23 mouse cellular contexts compared by ENCODE assay signal in genomic region chr17:91274378-91274777, GRCm38 (mm10).
"Had no signal": no experiment of that assay in that cellular context is flagged by ENCODE, and none has a peak within 500 bp of the region (broad histone marks: within the 10 kb centered on the region; RNA-seq: fewer than 3 reads in every experiment).

No protein-coding gene starts in this region.

- H3K27me3 ChIP-seq: heart, embryonic 13.5 days; heart, embryonic 15.5 days; hindbrain, embryonic 12.5 days; intestine, embryonic 15.5 days; limb, embryonic 12.5 days; liver, embryonic 13.5 days; liver, embryonic 15.5 days had no signal

- DNase-seq: gastrocnemius, postnatal 14 days; gastrocnemius, postnatal 36 days; heart, adult 11 months; heart, adult 2 months; heart, postnatal 4 days; kidney, adult 18-20 months; kidney, adult 8-10 months; kidney, postnatal 10 days; kidney, postnatal 25 days; kidney, postnatal 4 days; liver; liver, embryonic 13.5 days had no signal

- H3K4me3 ChIP-seq: heart, adult 2 months; heart, embryonic 13.5 days; heart, embryonic 15.5 days; hindbrain, embryonic 10.5 days; hindbrain, embryonic 12.5 days; intestine, embryonic 15.5 days; layer of hippocampus, adult 2 months; left cerebral cortex, adult 2 months; limb, embryonic 10.5 days; limb, embryonic 12.5 days; liver, embryonic 13.5 days; liver, embryonic 15.5 days had no signal

- H3K27ac ChIP-seq: heart, adult 2 months; heart, embryonic 13.5 days; heart, embryonic 15.5 days; hindbrain, embryonic 10.5 days; hindbrain, embryonic 12.5 days; hindbrain, embryonic 14.5 days; intestine, embryonic 15.5 days; layer of hippocampus, adult 2 months; left cerebral cortex, adult 2 months; limb, embryonic 10.5 days; limb, embryonic 12.5 days; liver, embryonic 13.5 days; liver, embryonic 15.5 days had no signal

- H3K9ac ChIP-seq: heart, embryonic 13.5 days; heart, embryonic 15.5 days; hindbrain, embryonic 12.5 days; hindbrain, embryonic 14.5 days; intestine, embryonic 15.5 days; limb, embryonic 12.5 days; liver, embryonic 13.5 days; liver, embryonic 15.5 days had no signal

- H3K4me1 ChIP-seq: heart, embryonic 15.5 days; hindbrain, embryonic 10.5 days; hindbrain, embryonic 12.5 days; intestine, embryonic 15.5 days; limb, embryonic 10.5 days; limb, embryonic 12.5 days; liver, embryonic 13.5 days; liver, embryonic 15.5 days had no signal

- H3K36me3 ChIP-seq: heart, embryonic 13.5 days; heart, embryonic 15.5 days; hindbrain, embryonic 10.5 days; hindbrain, embryonic 12.5 days; intestine, embryonic 15.5 days; limb, embryonic 10.5 days; limb, embryonic 12.5 days; liver, embryonic 13.5 days; liver, embryonic 15.5 days had no signal

- H3K9me3 ChIP-seq: hindbrain, embryonic 10.5 days; hindbrain, embryonic 12.5 days; intestine, embryonic 15.5 days; limb, embryonic 10.5 days; liver, embryonic 13.5 days; liver, embryonic 15.5 days had no signal
